Mouse (Mus musculus): ENCODE data around the gene Hmgcr.

GRCm38 (mm10) chr13:96671078-96671905 lies 556 bp upstream of the Hmgcr start:
- no peak for TF ChIP-seq POLR2A (IDR thresholded peaks at IDR 0.05; ENCODE audit: insufficient read length, low read depth)
- no peak for TF ChIP-seq TCF12 (IDR thresholded peaks at IDR 0.05; ENCODE audit: insufficient read depth, poor library complexity, severe bottlenecking)
- no peak for TF ChIP-seq USF1 (IDR thresholded peaks at IDR 0.05; ENCODE audit: low read depth)
- no peak for TF ChIP-seq MAX (IDR thresholded peaks at IDR 0.05; ENCODE audit: low read depth)
- TF ChIP-seq POLR2AphosphoS2 (IDR thresholded peaks at IDR 0.05; ENCODE audit: insufficient read length, low read depth) = no peak
- TF ChIP-seq E2F4 (IDR thresholded peaks at IDR 0.05; ENCODE audit: insufficient read depth) = no peak

Data from myocyte (in vitro differentiated cells).